Mouse (Mus musculus): Measurements from ENCODE around the gene Tecpr2. TPM values are rescaled to one million over a fixed set of nuclear protein-coding genes. Genes with fewer than 3 reads are reported as not detected.
"Not testable (repeated sequence)": the region's sequence is repeated elsewhere in the genome, so short reads cannot be mapped to it uniquely, and the experiment has no call there.

Gene Tecpr2
- polyA plus RNA-seq, 1 experiment = 18.3 TPM

GRCm38 (mm10) chr12:110850010-110850928 is 38.8 kb upstream of the Tecpr2 start, which contains the start of gene Zfp839:
TSS of gene Zfp839 (plus strand) at chr12:110850253.
- TF ChIP-seq POLR2A (IDR thresholded peaks at IDR 0.05; ENCODE audit: borderline replicate concordance, extremely low read depth, insufficient read depth, insufficient read length, poor library complexity, severe bottlenecking) (no peak; the same call in 1 of the 2 replicates), CTCF (IDR thresholded peaks at IDR 0.05; ENCODE audit: borderline replicate concordance, extremely low read depth, insufficient read depth, insufficient read length) (no peak)
- peak; percentile 86 for DNase-seq (ENCODE audit: low read depth)

DNA sequence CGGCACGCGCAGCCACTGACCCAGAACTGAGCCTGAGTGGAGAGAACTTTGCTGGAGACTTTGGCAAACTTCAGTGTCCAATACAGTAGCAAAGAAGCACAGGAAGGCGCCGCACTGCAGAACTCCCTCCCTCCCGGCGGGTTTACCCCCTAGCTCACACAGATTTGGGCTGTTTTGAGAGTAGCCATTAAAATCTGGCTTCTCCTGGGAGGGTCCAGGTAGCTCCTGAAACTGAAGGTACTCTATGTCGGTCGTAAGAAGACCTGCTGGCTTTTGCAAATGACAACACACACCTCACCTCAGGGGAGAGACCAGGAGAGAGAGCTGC is 38.2 kb upstream of the Tecpr2 start:
- no peak for DNase-seq (ENCODE audit: low read depth)
- TF ChIP-seq POLR2A (IDR thresholded peaks at IDR 0.05; ENCODE audit: borderline replicate concordance, extremely low read depth, insufficient read depth, insufficient read length, poor library complexity, severe bottlenecking) (no peak), CTCF (IDR thresholded peaks at IDR 0.05; ENCODE audit: borderline replicate concordance, extremely low read depth, insufficient read depth, insufficient read length) (no peak)

- no peak for TF ChIP-seq CTCF (IDR thresholded peaks at IDR 0.05; ENCODE audit: borderline replicate concordance, extremely low read depth, insufficient read depth, insufficient read length)
- TF ChIP-seq POLR2A (IDR thresholded peaks at IDR 0.05; ENCODE audit: borderline replicate concordance, extremely low read depth, insufficient read depth, insufficient read length, poor library complexity, severe bottlenecking) = no peak
- no peak for DNase-seq (ENCODE audit: low read depth)
Observed at GRCm38 (mm10) chr12:110851414-110851813, 37.6 kb upstream of the Tecpr2 start.

GRCm38 (mm10) chr12:110851923-110852322 is 37.1 kb upstream of the Tecpr2 start:
- TF ChIP-seq POLR2A (IDR thresholded peaks at IDR 0.05; ENCODE audit: borderline replicate concordance, extremely low read depth, insufficient read depth, insufficient read length, poor library complexity, severe bottlenecking) = no peak
- no peak for TF ChIP-seq CTCF (IDR thresholded peaks at IDR 0.05; ENCODE audit: borderline replicate concordance, extremely low read depth, insufficient read depth, insufficient read length)
- no peak for DNase-seq (ENCODE audit: low read depth)

DNA sequence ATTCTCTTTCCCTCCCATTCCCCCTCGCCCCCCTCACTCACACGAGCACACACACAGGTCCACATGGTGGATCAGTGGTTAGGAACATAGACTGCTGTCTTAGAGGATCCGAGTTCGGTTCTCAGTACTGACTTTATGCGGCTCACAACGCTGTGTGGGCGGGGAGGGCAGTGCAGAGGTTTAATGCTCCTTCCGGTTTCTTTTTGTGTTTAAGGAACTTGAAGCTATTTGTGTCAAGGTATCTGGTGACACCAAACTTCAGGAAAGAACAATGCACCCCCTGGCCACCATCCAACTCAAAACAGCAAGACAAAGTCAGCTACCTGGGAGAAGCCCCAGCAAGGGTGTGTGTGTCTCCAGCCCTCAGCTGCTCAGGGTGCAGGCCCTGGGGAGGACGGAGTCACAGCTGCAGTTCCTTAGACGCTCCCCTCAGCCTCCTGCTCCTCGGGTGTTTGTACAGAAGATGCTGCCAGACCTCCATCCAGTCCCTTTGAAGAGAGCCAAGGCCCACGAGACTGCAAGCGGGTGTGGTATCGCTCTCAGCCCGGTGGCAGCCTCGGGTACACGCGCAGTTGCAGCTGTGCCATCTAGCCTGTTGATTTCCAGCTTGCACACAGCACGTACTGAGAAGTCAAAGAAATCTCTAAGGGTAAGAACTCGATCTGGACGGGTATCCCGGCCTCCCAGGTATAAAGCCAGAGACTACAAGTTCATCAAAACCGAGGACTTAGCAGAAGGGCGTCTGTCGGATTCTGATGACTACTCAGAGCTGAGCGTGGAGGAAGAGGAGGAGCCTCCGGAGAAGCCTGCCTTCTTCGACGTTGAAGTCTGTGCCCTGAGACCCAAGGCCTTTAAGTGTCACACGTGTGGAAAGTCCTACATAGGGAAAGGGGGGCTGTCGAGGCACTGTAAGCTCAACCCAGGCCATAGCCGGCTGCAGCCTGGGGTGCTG is 34.0 kb upstream of the Tecpr2 start:
- no peak for DNase-seq (ENCODE audit: low read depth)
- TF ChIP-seq CTCF (IDR thresholded peaks at IDR 0.05; ENCODE audit: borderline replicate concordance, extremely low read depth, insufficient read depth, insufficient read length) (no peak), POLR2A (IDR thresholded peaks at IDR 0.05; ENCODE audit: borderline replicate concordance, extremely low read depth, insufficient read depth, insufficient read length, poor library complexity, severe bottlenecking) (no peak)

- no peak for TF ChIP-seq POLR2A (IDR thresholded peaks at IDR 0.05; ENCODE audit: borderline replicate concordance, extremely low read depth, insufficient read depth, insufficient read length, poor library complexity, severe bottlenecking)
- no peak for TF ChIP-seq CTCF (IDR thresholded peaks at IDR 0.05; ENCODE audit: borderline replicate concordance, extremely low read depth, insufficient read depth, insufficient read length)
- DNase-seq (ENCODE audit: low read depth) = no peak
Observed at GRCm38 (mm10) chr12:110857196-110857595, 31.9 kb upstream of the Tecpr2 start.

DNA sequence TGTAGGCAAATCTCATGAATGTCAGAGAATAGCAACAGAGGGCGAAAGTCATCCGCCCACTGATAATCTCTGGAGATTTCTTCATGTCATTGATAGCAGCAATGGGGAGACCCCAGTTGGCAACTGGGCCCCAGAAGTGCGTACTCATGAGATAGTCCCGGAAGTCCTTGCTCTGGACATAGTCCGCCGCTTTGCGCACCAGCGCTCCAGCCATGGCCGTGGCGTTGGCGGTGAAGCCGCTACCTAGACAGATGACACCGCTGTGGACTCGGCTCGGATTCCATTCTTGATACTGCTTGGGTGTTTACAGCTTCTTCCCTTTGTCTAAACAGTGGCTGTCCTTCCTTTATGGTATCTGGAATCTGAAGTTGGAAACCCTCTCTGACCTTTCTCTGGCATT is 30.4 kb upstream of the Tecpr2 start:
- not testable (repeated sequence) for DNase-seq (ENCODE audit: low read depth)

- TF ChIP-seq POLR2A (IDR thresholded peaks at IDR 0.05; ENCODE audit: borderline replicate concordance, extremely low read depth, insufficient read depth, insufficient read length, poor library complexity, severe bottlenecking) (no peak), CTCF (IDR thresholded peaks at IDR 0.05; ENCODE audit: borderline replicate concordance, extremely low read depth, insufficient read depth, insufficient read length) (no peak)
- no peak for DNase-seq (ENCODE audit: low read depth)
Observed at GRCm38 (mm10) chr12:110860293-110860692, 28.8 kb upstream of the Tecpr2 start.

GRCm38 (mm10) chr12:110861256-110861655 is 27.8 kb upstream of the Tecpr2 start:
- no peak for TF ChIP-seq POLR2A (IDR thresholded peaks at IDR 0.05; ENCODE audit: borderline replicate concordance, extremely low read depth, insufficient read depth, insufficient read length, poor library complexity, severe bottlenecking)
- no peak for TF ChIP-seq CTCF (IDR thresholded peaks at IDR 0.05; ENCODE audit: borderline replicate concordance, extremely low read depth, insufficient read depth, insufficient read length)
- peak; percentile 34 for DNase-seq (ENCODE audit: low read depth)

GRCm38 (mm10) chr12:110864008-110864407 is 25.1 kb upstream of the Tecpr2 start:
- no peak for TF ChIP-seq CTCF (IDR thresholded peaks at IDR 0.05; ENCODE audit: borderline replicate concordance, extremely low read depth, insufficient read depth, insufficient read length)
- TF ChIP-seq POLR2A (IDR thresholded peaks at IDR 0.05; ENCODE audit: borderline replicate concordance, extremely low read depth, insufficient read depth, insufficient read length, poor library complexity, severe bottlenecking) = no peak
- no peak for DNase-seq (ENCODE audit: low read depth)

GRCm38 (mm10) chr12:110865571-110865970 is 23.5 kb upstream of the Tecpr2 start:
- DNase-seq (ENCODE audit: low read depth) = no peak
- no peak for TF ChIP-seq POLR2A (IDR thresholded peaks at IDR 0.05; ENCODE audit: borderline replicate concordance, extremely low read depth, insufficient read depth, insufficient read length, poor library complexity, severe bottlenecking)
- no peak for TF ChIP-seq CTCF (IDR thresholded peaks at IDR 0.05; ENCODE audit: borderline replicate concordance, extremely low read depth, insufficient read depth, insufficient read length)

Measured in brain, embryonic 14.5 days (tissue).